Mouse (Mus musculus): ENCODE data around the gene Bcl7a. TPM values are rescaled to one million over a fixed set of nuclear protein-coding genes. Genes with fewer than 3 reads are reported as not detected.

The Bcl7a gene
- total and polyA plus RNA-seq, 3 experiments, result 2.3 to 7.2 (median 4.3) TPM

DNA sequence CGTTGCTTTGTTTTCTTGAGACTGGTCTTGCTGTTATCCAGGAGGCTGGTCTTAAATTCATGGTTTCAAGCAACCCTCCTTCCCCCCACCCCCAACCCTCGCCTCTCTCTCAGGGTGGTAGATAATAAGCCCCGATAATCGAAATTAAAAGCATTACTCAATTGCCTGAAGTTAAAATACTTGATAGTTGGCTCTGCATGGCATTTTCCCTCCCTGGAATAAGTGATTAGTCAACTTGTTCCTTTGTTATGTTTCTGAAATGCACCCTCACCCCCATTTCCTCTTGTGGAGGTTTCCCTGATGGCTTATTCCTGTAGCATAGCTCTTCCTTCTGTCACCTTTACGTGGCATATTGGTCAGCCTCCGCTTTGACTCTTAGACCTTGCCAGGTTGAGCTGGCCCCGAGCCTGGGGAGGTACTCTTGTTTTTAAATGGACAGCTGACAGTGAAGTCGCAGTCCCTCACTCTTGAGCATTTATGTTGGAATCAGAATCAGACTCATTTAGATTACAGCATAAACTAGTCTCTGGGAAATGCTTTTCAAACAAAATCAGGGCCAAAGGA, 53.3 kb downstream of the Bcl7a start:
- dilution Hi-C loops (cut with MboI; ENCODE audit: extremely low pct_ligation_motif_present, extremely low pct_unique_long_range_greater_than_20kb, low sequenced_read_pairs), result no loop called here
- H3K4me1 ChIP-seq (ENCODE audit: control insufficient read depth in 1 of 2, insufficient read depth in 2 of 2), result peaks cover 4 to 39% of the 10 kb centered on the region in 2 experiments
- peak overlapping the region; percentile 91 for H3K9ac ChIP-seq (ENCODE audit: insufficient read depth, low read depth)
- H3K9me3 ChIP-seq (replicated peaks; ENCODE audit: low read length), result no peaks in the 10 kb centered on the region
- no peaks in the 10 kb centered on the region for H3K27me3 ChIP-seq (replicated peaks)
- H3K4me3 ChIP-seq (replicated peaks in 1 of 3; ENCODE audit: low read depth in 2 of 3, low read length in 2 of 3, poor library complexity in 1 of 3), result peak overlapping the region; percentile 88 to 95 (median 91)
- H3K36me3 ChIP-seq (replicated peaks in 1 of 2; ENCODE audit: control insufficient read depth in 1 of 2, insufficient read depth in 1 of 2, low read length in 1 of 2), result peaks cover 0 to 10% of the 10 kb centered on the region in 2 experiments
- H3K27ac ChIP-seq (ENCODE audit: insufficient read depth, low read depth), result 0 out of 2 replicates have a peak overlapping the region, but pooled peaks have one; percentile 6
- peak overlapping the region; percentile 89 for H3K4me2 ChIP-seq (ENCODE audit: insufficient read depth, low read depth, poor library complexity, severe bottlenecking)
- in situ Hi-C loops (cut with MboI; ENCODE audit: low pct_ligation_motif_present, low pct_unique_long_range_greater_than_20kb, low sequenced_read_pairs), result no loop called here
- DNase-seq (ENCODE audit: extremely low read depth), result no peak
- TF ChIP-seq JUN (IDR thresholded peaks at IDR 0.05; ENCODE audit: insufficient read depth, low read depth, low read length), result no peak
- peak; percentile 22; the same call in 1 of the 2 replicates for TF ChIP-seq EP300 (IDR thresholded peaks at IDR 0.05; ENCODE audit: low read length)
- peaks cover 47% of the 10 kb centered on the region for H3K79me2 ChIP-seq (replicated peaks; ENCODE audit: control insufficient read depth, extremely low read depth, insufficient read depth, poor library complexity, severe bottlenecking)

DNA sequence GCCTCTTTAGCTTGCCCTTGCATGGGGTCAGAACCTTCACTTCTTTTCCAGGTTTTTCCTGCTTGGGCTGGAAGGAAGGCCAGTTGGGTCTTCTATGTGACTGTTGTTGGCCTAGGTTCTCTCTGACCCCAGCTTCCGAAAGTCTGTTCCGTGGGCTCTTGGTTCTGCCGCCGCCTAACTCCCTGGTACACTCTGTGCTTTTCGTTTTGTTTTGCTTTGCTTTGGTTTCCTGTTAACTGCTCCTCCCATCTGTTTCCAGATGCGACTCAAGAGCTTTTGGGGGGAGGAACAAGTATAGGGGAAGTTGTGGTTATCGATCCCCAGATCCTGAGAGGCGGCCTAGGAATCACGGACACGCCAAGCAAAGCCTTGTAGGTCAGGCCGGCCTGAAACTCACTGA, 54.2 kb downstream of the Bcl7a start:
- dilution Hi-C loops (cut with MboI; ENCODE audit: extremely low pct_ligation_motif_present, extremely low pct_unique_long_range_greater_than_20kb, low sequenced_read_pairs) (no loop called here), in situ Hi-C loops (cut with MboI; ENCODE audit: low pct_ligation_motif_present, low pct_unique_long_range_greater_than_20kb, low sequenced_read_pairs) (no loop called here)
- Histone ChIP-seq H3K9me3 (replicated peaks; ENCODE audit: low read length) (no peaks in the 10 kb centered on the region), H3K36me3 (replicated peaks in 1 of 2; ENCODE audit: control insufficient read depth in 1 of 2, insufficient read depth in 1 of 2, low read length in 1 of 2) (peaks cover 0 to 18% of the 10 kb centered on the region in 2 experiments), H3K27me3 (replicated peaks) (no peaks in the 10 kb centered on the region), H3K4me1 (ENCODE audit: control insufficient read depth in 1 of 2, insufficient read depth in 2 of 2) (peaks cover 4 to 35% of the 10 kb centered on the region in 2 experiments), H3K4me2 (ENCODE audit: insufficient read depth, low read depth, poor library complexity, severe bottlenecking) (peak overlapping the region; percentile 89), H3K79me2 (replicated peaks; ENCODE audit: control insufficient read depth, extremely low read depth, insufficient read depth, poor library complexity, severe bottlenecking) (peaks cover 49% of the 10 kb centered on the region), H3K9ac (ENCODE audit: insufficient read depth, low read depth) (peak overlapping the region; percentile 91), H3K27ac (ENCODE audit: insufficient read depth, low read depth) (peak overlapping the region; percentile 49), H3K4me3 (replicated peaks in 1 of 3; ENCODE audit: low read depth in 2 of 3, low read length in 2 of 3, poor library complexity in 1 of 3) (peak overlapping the region; percentile 21 to 95 (median 91))
- DNase-seq (ENCODE audit: extremely low read depth), result peak; percentile 34
- TF ChIP-seq E2F4 (IDR thresholded peaks at IDR 0.05; ENCODE audit: insufficient replicate concordance, low read depth, low read length), result no peak
- peak; percentile 56 for TF ChIP-seq IRF4 (IDR thresholded peaks at IDR 0.05; ENCODE audit: low read depth, low read length)
- TF ChIP-seq ETS1 (conservative IDR thresholded peaks at IDR 0.05; ENCODE audit: low read depth, low read length), result peak; percentile 8; the same call in 1 of the 2 replicates
- peak; percentile 25; the same call in 1 of the 2 replicates for TF ChIP-seq MXI1 (IDR thresholded peaks at IDR 0.05; ENCODE audit: low read depth, low read length)
- TF ChIP-seq ZNF384 (IDR thresholded peaks at IDR 0.05; ENCODE audit: low read depth, low read length), result no peak
- TF ChIP-seq SIN3A (IDR thresholded peaks at IDR 0.05; ENCODE audit: low read length), result peak; percentile 76; the same call in 1 of the 2 replicates
- no peak for TF ChIP-seq CHD2 (IDR thresholded peaks at IDR 0.05; ENCODE audit: low read length)
- no peak for TF ChIP-seq HCFC1 (IDR thresholded peaks at IDR 0.05; ENCODE audit: low read depth, low read length)

- Histone ChIP-seq H3K4me2 (ENCODE audit: insufficient read depth, low read depth, poor library complexity, severe bottlenecking) (peak overlapping the region; percentile 89), H3K36me3 (replicated peaks in 1 of 2; ENCODE audit: control insufficient read depth in 1 of 2, insufficient read depth in 1 of 2, low read length in 1 of 2) (peaks cover 0 to 24% of the 10 kb centered on the region in 2 experiments), H3K79me2 (replicated peaks; ENCODE audit: control insufficient read depth, extremely low read depth, insufficient read depth, poor library complexity, severe bottlenecking) (peaks cover 49% of the 10 kb centered on the region), H3K9me3 (replicated peaks; ENCODE audit: low read length) (no peaks in the 10 kb centered on the region), H3K4me1 (ENCODE audit: control insufficient read depth in 1 of 2, insufficient read depth in 2 of 2) (peaks cover 4 to 26% of the 10 kb centered on the region in 2 experiments), H3K4me3 (replicated peaks in 1 of 3; ENCODE audit: low read depth in 2 of 3, low read length in 2 of 3, poor library complexity in 1 of 3) (peak overlapping the region in 1 of 3 experiments; percentile 91), H3K27me3 (replicated peaks) (no peaks in the 10 kb centered on the region), H3K27ac (ENCODE audit: insufficient read depth, low read depth) (peak overlapping the region; percentile 73; the same call in 1 of the 2 replicates), H3K9ac (ENCODE audit: insufficient read depth, low read depth) (peak overlapping the region; percentile 91)
- TF ChIP-seq MAZ (IDR thresholded peaks at IDR 0.05; ENCODE audit: low read depth, low read length), result no peak
- TF ChIP-seq MAX (IDR thresholded peaks at IDR 0.05; ENCODE audit: low read length), result no peak
- TF ChIP-seq HCFC1 (IDR thresholded peaks at IDR 0.05; ENCODE audit: low read depth, low read length), result no peak
- no peak for TF ChIP-seq RAD21 (IDR thresholded peaks at IDR 0.05; ENCODE audit: low read depth, low read length)
- TF ChIP-seq CTCF (conservative IDR thresholded peaks at IDR 0.05 in 1 of 2, IDR thresholded peaks at IDR 0.05 in 1 of 2; ENCODE audit: low read depth in 2 of 2, low read length in 2 of 2), result peak in 1 of 2 experiments; percentile 41; a peak in 1 of 4 replicates
- peak; percentile 79; the same call in 1 of the 2 replicates for TF ChIP-seq RCOR1 (conservative IDR thresholded peaks at IDR 0.05; ENCODE audit: low read depth, low read length)
- TF ChIP-seq MYC (IDR thresholded peaks at IDR 0.05; ENCODE audit: low read depth, low read length), result 0 out of 2 replicates have a peak, but pooled peaks have one; percentile 24
- TF ChIP-seq MXI1 (IDR thresholded peaks at IDR 0.05; ENCODE audit: low read depth, low read length), result no peak
- peak; percentile 93 for TF ChIP-seq ZNF384 (IDR thresholded peaks at IDR 0.05; ENCODE audit: low read depth, low read length)
- TF ChIP-seq EP300 (IDR thresholded peaks at IDR 0.05; ENCODE audit: low read length), result peak; percentile 89
- peak; percentile 23; the same call in 1 of the 2 replicates for TF ChIP-seq MEF2A (IDR thresholded peaks at IDR 0.05; ENCODE audit: borderline replicate concordance, low read depth, low read length)
- TF ChIP-seq TBP (conservative IDR thresholded peaks at IDR 0.05; ENCODE audit: low read depth, low read length), result 0 out of 2 replicates have a peak, but pooled peaks have one; percentile 19
- TF ChIP-seq IRF4 (IDR thresholded peaks at IDR 0.05; ENCODE audit: low read depth, low read length), result peak; percentile 93
- dilution Hi-C loops (cut with MboI; ENCODE audit: extremely low pct_ligation_motif_present, extremely low pct_unique_long_range_greater_than_20kb, low sequenced_read_pairs), result no loop called here
- in situ Hi-C loops (cut with MboI; ENCODE audit: low pct_ligation_motif_present, low pct_unique_long_range_greater_than_20kb, low sequenced_read_pairs), result no loop called here
- DNase-seq (ENCODE audit: extremely low read depth), result peak; percentile 42
Observed at GRCm38 (mm10) chr5:123398856-123399498, 55.3 kb downstream of the Bcl7a start.
